8 mouse cellular contexts compared by ENCODE assay signal in the genomic region with DNA sequence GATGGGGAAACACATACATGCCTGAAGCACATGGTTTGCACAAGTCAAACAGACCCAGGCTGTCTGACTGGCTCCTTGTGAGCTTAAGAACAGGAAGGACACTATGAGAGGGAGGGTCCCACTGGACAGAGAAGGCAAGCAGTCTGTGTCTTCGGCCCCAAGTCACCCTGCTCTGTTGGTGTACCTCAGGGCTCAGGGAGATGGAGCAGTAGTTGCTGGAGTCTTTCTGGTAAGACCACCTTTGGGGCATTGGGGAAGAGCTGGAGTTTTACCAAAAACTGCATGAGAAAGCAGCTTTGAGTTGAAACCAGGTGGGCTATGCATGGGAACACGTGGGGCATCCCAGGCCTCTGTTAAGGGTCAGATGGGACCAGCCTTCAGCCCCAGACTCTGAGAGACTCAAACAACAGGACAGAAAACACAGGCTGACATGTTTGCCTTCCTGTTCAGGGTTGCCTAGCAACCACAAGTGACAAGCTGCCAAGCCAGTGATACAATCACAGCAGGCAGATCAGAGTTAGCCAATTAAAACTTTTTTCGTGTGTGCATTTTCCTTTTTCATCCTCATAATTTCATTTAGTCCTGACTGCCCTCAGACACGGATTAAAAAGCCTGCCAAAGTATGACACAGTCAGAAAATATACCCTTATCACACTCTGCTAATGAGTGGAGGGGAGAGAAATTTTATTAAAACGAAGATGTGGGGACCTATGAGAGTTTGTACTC.
DNase-seq lines count a peak whose midpoint lies in the region; ATAC-seq lines count a peak whose summit lies in the region.

No protein-coding gene starts in this region.

- peaks cover 4% of the 10 kb centered on the region; the same call in 1 of the 2 replicates for H3K4me1 ChIP-seq in heart, embryonic 11.5 days (ENCODE audit: control insufficient read depth, insufficient read depth, low read length)
- H3K4me1 ChIP-seq in limb, embryonic 15.5 days, result peaks cover 4% of the 10 kb centered on the region; the same call in 1 of the 2 replicates

- no peaks in the 10 kb centered on the region for H3K36me3 ChIP-seq in heart, embryonic 11.5 days (ENCODE audit: control insufficient read depth, insufficient read depth, low read length)
- H3K36me3 ChIP-seq in limb, embryonic 15.5 days, result no peaks in the 10 kb centered on the region

- H3K4me2 ChIP-seq in heart, embryonic 11.5 days, result no peak overlapping the region
- H3K4me2 ChIP-seq in limb, embryonic 15.5 days, result no peak overlapping the region

- no peak overlapping the region for H3K27ac ChIP-seq in heart, embryonic 11.5 days (ENCODE audit: low read depth, low read length)
- 0 out of 2 replicates have a peak overlapping the region, but pooled peaks have one; percentile 5 for H3K27ac ChIP-seq in limb, embryonic 15.5 days

- no peaks in the 10 kb centered on the region for H3K9me3 ChIP-seq in heart, embryonic 11.5 days (replicated peaks; ENCODE audit: control insufficient read depth, low read length)
- no peaks in the 10 kb centered on the region for H3K9me3 ChIP-seq in limb, embryonic 15.5 days

- no peak overlapping the region for H3K4me3 ChIP-seq in heart, embryonic 11.5 days (ENCODE audit: low read depth, low read length)
- no peak overlapping the region for H3K4me3 ChIP-seq in limb, embryonic 15.5 days

- no peaks in the 10 kb centered on the region for H3K27me3 ChIP-seq in heart, embryonic 11.5 days (ENCODE audit: control insufficient read depth, insufficient read depth, low read length)
- H3K27me3 ChIP-seq in limb, embryonic 15.5 days, result no peaks in the 10 kb centered on the region

- WGBS in heart, embryonic 11.5 days (ENCODE audit: insufficient replicate concordance), result 17% methylated on average over 5 of the region's 5 CpGs
- 23% methylated on average over 5 of the region's 5 CpGs for WGBS in limb, embryonic 15.5 days

- peak; percentile 94 for DNase-seq in heart, adult 11 months
- DNase-seq in cerebellum, postnatal 10 days, result peak; percentile 90
- DNase-seq in heart, adult 18-20 months, result peak; percentile 49 to 51
- DNase-seq in kidney, postnatal 25 days, result peak; percentile 15 to 54
- DNase-seq in right cerebral cortex, adult 18-20 months, result peak; percentile 51
- DNase-seq in spleen, adult 18-20 months, result no peak

- no peak for ATAC-seq in heart, embryonic 11.5 days (replicated peaks; ENCODE audit: insufficient number of reproducible peaks, low FRiP score, low TSS enrichment)
- ATAC-seq in limb, embryonic 15.5 days (ENCODE audit: insufficient number of reproducible peaks, low FRiP score, low TSS enrichment, low read depth), result no peak

- no peak overlapping the region for H3K9ac ChIP-seq in heart, embryonic 11.5 days (ENCODE audit: low read depth, low read length)
- no peak overlapping the region for H3K9ac ChIP-seq in limb, embryonic 15.5 days

Comparison
In these comparisons a context has a peak if more than half of its experiments do, and no peak if none do; other contexts are left out.
1. DNase-seq: peak in heart, adult 11 months (single experiment), cerebellum, postnatal 10 days (2 of 2), heart, adult 18-20 months (2 of 2), kidney, postnatal 25 days (2 of 2) and right cerebral cortex, adult 18-20 months (single experiment); none in spleen, adult 18-20 months (0 of 2).